Mouse (Mus musculus) forebrain, embryonic 16.5 days (tissue): ENCODE results near the gene 9130213A22Rik. TPM values are rescaled to one million over a fixed set of nuclear protein-coding genes. Genes with fewer than 3 reads are reported as not detected.

ENCODE experiments used
- ATAC-seq: fragments of 200-750 bp; cut with Nextera tagmentation; 2 replicates; pipeline ENCODE4 v1.8.0; 2017; ENCODE audit warnings: mild to moderate bottlenecking, moderate library complexity
- H3K27ac ChIP-seq: fragments of 300-500 bp; sonication (generic); 2 replicates; pipeline ENCODE4 v1.5.1; 2014; ENCODE audit warnings: low read length, control low read depth
- H3K27me3 ChIP-seq: fragments of 300-500 bp; sonication (generic); replicated peaks from 2 replicates; pipeline ENCODE4 v1.6.1; 2014; ENCODE audit warnings: low read length; ENCODE audit not compliant: control insufficient read depth, insufficient read depth
- H3K36me3 ChIP-seq: fragments of 300-500 bp; sonication (generic); 2 replicates; pipeline ENCODE4 v1.6.1; 2014; ENCODE audit not compliant: control insufficient read depth, insufficient read depth
- H3K4me1 ChIP-seq: fragments of 300-500 bp; sonication (generic); replicated peaks from 2 replicates; pipeline ENCODE4 v1.6.1; 2014; ENCODE audit warnings: low read length; ENCODE audit not compliant: control insufficient read depth, insufficient read depth
- H3K4me2 ChIP-seq: fragments of 300-500 bp; sonication (generic); 2 replicates; pipeline ENCODE4 v1.6.1; 2014; ENCODE audit warnings: mild to moderate bottlenecking, low read length, control low read depth
- H3K4me3 ChIP-seq: fragments of 300-500 bp; sonication (generic); replicated peaks from 2 replicates; pipeline ENCODE4 v1.5.1; 2014; ENCODE audit warnings: mild to moderate bottlenecking, low read length, control low read depth
- H3K9ac ChIP-seq: fragments of 300-500 bp; sonication (generic); replicated peaks from 2 replicates; pipeline ENCODE4 v1.6.1; 2014; ENCODE audit warnings: low read depth, low read length, control low read depth
- H3K9me3 ChIP-seq: fragments of 300-500 bp; sonication (generic); 2 replicates; pipeline ENCODE4 v1.6.1; 2016; ENCODE audit warnings: low read length; ENCODE audit not compliant: control insufficient read depth
- WGBS: fragments of 180-500 bp; shearing (Covaris S2); extraction: QIAGEN DNeasy Blood & Tissue Kit; methylation state at CpG from one replicate; pipeline ENCODE4 v1.1.7; 2014; 5-methylcytosine and 5-hydroxymethylcytosine counted together
- polyA plus RNA-seq: library from polyadenylated mRNA; unstranded; fragments of >200 nt; fragmentation: Nextera tagmentation; extraction: Ambion mirVana; gene quantifications from 2 replicates; pipeline ENCODE4 v1.2.1, GENCODE M21; 2015

9130213A22Rik gene
- polyA plus RNA-seq, 1 experiment from 2014 or later = 0.39 TPM

DNA sequence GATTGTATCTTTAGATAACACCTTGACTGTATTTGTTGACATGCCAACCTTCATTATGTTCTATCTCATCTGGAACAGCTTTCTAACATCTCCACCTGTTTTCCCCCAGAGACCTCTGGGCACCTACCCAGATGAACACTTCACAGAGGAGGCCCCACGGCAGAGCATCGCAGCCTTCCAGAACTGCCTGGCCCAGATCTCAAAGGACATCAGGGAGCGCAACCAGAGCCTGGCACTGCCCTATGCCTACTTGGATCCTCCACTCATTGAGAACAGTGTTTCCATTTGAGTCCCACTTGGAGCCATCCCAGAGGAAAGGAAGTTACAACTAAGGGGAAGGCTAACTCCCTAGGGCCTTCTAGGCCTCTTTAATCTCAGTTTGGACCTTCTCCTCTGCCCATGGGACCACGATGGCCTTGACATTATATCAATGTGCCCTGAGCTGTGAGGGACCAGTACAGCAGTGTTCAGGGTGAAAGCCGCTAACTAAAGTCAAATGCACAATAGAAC, 26.1 kb upstream of the 9130213A22Rik start:
- no peak overlapping the region for H3K27ac ChIP-seq
- no peaks in the 10 kb centered on the region for H3K9me3 ChIP-seq
- H3K4me1 ChIP-seq = no peaks in the 10 kb centered on the region
- no peak for ATAC-seq
- H3K36me3 ChIP-seq = no peaks in the 10 kb centered on the region
- H3K27me3 ChIP-seq = no peaks in the 10 kb centered on the region
- H3K9ac ChIP-seq = no peak overlapping the region
- 94% methylated on average over 5 of the region's 5 CpGs for WGBS
- no peak overlapping the region for H3K4me3 ChIP-seq
- H3K4me2 ChIP-seq = no peak overlapping the region

DNA sequence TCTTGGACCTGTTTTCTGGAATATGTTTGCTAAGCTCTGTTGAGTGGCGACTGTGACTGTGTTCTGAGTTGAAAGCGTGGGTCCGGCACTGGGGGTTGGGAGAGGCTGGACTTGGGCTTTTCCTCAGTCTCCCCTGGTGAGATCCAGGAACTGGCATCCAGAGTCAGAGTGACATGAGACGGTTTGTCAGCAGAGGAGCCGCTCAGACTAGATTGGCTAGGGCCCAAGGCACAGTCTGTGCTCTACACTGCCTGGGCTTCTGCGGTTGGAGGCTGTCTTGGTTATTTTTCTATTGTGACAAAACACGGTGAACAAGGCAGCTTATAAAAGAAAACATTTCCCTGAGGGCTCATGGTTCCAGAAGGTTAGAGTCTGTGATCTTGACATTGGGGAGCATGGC, 25.2 kb upstream of the 9130213A22Rik start:
- no peak overlapping the region for H3K4me2 ChIP-seq
- H3K9me3 ChIP-seq = no peaks in the 10 kb centered on the region
- H3K4me1 ChIP-seq = no peaks in the 10 kb centered on the region
- H3K27me3 ChIP-seq = no peaks in the 10 kb centered on the region
- 62% methylated on average over 7 of the region's 7 CpGs for WGBS
- H3K4me3 ChIP-seq = no peak overlapping the region
- ATAC-seq = no peak
- no peak overlapping the region for H3K27ac ChIP-seq
- H3K36me3 ChIP-seq = no peaks in the 10 kb centered on the region
- no peak overlapping the region for H3K9ac ChIP-seq

DNA sequence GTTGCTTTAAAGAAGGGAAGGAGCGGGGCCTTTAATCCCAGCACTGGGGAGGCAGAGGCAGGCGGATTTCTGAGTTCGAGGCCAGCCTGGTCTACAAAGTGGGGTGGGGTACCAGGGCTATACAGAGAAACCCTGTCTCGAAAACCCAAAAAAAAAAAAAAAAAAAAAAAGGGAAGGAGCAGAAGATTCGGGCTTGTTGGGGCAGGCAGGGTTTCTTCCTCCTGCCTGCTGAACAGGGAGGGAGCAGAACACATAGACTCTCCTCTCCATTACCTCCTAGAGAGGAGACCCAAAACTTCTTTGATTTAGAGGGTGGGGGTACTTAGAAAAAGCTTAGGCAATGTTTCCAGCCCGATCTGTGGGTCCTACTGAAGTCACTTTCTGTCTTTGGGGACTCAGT, 13.0 kb upstream of the 9130213A22Rik start:
- Histone ChIP-seq H3K36me3 (no peaks in the 10 kb centered on the region), H3K9me3 (no peaks in the 10 kb centered on the region), H3K4me3 (no peak overlapping the region), H3K4me1 (peaks cover 11% of the 10 kb centered on the region), H3K27ac (no peak overlapping the region), H3K27me3 (no peaks in the 10 kb centered on the region; the same call in 1 of the 2 replicates), H3K9ac (no peak overlapping the region), H3K4me2 (no peak overlapping the region)
- 92% methylated on average over 6 of the region's 6 CpGs for WGBS
- no peak for ATAC-seq

DNA sequence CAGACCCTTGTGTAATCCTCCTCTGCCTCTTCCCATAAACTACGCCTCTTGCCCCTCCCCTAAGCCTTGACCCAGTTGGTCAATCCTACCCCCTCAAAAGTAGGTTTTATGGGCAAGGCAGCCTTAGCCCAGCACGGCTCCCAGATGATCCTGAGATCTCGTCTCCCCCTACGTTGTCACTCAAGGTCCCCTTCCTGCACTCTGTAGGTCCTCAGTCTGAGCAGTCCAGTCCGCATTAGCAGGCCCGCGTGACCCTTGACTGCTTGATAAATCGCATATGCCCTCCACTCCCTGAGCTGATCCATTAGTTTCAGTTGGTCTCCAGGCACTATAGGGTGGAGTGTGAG, 12.2 kb upstream of the 9130213A22Rik start:
- ATAC-seq = peak; percentile 19; the same call in 1 of the 2 replicates
- WGBS = 30% methylated on average over 8 of the region's 8 CpGs
- Histone ChIP-seq H3K9ac (peak overlapping the region; percentile 60), H3K36me3 (no peaks in the 10 kb centered on the region), H3K4me1 (peaks cover 11% of the 10 kb centered on the region), H3K9me3 (no peaks in the 10 kb centered on the region), H3K4me2 (peak overlapping the region; percentile 77), H3K27me3 (no peaks in the 10 kb centered on the region; the same call in 1 of the 2 replicates), H3K4me3 (peak overlapping the region; percentile 54), H3K27ac (no peak overlapping the region)

DNA sequence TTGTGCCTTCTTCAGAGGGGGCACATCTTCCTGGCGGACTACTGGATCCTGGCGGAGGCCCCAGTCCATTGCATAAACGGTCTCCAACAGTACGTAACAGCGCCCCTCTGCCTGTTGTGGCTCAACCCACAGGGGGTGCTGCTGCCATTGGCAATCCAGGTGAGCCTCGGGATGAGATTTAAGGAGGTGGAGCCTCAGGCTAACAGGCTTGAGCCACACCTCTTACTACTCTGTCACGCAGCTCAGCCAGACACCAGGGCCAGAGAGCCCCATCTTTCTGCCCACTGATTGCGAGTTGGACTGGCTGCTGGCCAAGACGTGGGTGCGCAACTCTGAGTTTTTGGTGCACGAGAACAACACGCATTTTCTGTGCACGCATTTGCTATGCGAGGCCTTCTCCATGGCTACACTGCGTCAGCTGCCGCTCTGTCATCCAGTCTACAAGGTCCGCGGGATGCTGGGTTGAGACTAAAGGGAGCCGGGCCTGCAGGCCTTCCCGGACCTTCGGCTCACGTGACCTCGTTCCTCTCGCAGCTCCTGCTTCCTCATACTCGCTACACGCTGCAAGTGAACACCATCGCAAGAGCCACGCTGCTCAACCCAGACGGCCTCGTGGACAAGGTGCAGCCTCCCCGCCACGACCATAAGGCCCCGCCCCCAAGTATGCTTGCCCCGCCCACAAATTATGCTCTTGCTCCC, 11.7 kb upstream of the 9130213A22Rik start:
- Histone ChIP-seq H3K9me3 (no peaks in the 10 kb centered on the region), H3K4me2 (peak overlapping the region; percentile 77), H3K4me3 (peak overlapping the region; percentile 54), H3K9ac (peak overlapping the region; percentile 60), H3K4me1 (peaks cover 11% of the 10 kb centered on the region), H3K27me3 (no peaks in the 10 kb centered on the region; the same call in 1 of the 2 replicates), H3K36me3 (no peaks in the 10 kb centered on the region), H3K27ac (0 out of 2 replicates have a peak overlapping the region, but pooled peaks have one; percentile 14)
- under 1% methylated on average over 34 of the region's 34 CpGs for WGBS
- ATAC-seq = peak; percentile 82

DNA sequence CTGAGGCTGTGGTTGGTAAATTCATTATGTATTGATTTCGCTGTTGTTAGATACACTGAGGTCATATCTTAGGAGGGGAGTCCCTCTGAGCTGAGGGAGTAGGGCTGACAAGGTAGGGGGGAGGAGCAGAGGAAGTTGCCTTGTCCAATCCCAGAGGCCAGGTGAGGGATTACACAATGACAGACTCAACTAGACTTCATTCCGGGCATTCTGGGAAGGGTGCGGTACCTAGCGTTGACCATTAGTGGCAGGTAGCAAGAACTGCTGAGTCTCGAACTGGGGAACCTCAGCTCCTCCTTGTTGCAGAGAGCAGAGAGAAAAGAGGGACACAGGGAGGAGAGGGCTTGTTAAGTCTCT, 11.2 kb upstream of the 9130213A22Rik start:
- Histone ChIP-seq H3K9ac (peak overlapping the region; percentile 60; the same call in 1 of the 2 replicates), H3K36me3 (no peaks in the 10 kb centered on the region), H3K27ac (no peak overlapping the region), H3K4me2 (peak overlapping the region; percentile 77), H3K4me3 (peak overlapping the region; percentile 54), H3K4me1 (peaks cover 11% of the 10 kb centered on the region), H3K9me3 (no peaks in the 10 kb centered on the region), H3K27me3 (no peaks in the 10 kb centered on the region; the same call in 1 of the 2 replicates)
- ATAC-seq = no peak
- 11% methylated on average over 5 of the region's 5 CpGs for WGBS

DNA sequence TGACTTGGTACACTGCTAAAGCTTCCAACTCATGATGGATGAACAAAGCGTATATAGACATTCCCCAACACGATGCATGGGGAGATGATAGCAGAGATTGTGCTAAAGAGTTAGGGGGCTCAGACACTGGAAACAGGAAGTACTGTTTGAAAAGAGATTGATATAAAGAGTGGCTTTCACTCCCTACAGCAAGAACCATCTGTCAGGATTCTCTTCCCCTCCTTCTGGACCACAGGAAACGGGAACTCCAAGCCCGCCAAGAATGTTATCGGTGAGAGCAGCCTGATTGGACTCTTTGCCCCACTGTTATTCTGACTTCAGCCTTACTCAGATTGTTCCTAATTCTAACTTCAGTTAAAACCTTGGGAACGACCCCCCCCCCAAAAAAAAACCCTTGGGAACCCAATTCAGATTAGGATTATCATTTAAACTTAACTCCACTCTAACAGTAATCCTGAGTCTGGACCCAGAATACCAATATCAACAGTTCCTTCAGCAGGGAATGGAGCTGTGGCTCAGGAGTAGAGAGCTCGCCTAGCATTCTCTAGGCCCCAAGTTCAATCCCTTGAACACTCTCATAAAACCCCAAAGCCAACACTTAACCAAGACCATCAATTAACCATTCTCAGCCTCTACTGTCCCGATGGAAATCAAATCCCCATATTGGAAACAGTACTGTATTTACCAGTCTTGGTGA, 6.2 kb upstream of the 9130213A22Rik start:
- 75% methylated on average over 8 of the region's 8 CpGs for WGBS
- no peaks in the 10 kb centered on the region for H3K36me3 ChIP-seq

DNA sequence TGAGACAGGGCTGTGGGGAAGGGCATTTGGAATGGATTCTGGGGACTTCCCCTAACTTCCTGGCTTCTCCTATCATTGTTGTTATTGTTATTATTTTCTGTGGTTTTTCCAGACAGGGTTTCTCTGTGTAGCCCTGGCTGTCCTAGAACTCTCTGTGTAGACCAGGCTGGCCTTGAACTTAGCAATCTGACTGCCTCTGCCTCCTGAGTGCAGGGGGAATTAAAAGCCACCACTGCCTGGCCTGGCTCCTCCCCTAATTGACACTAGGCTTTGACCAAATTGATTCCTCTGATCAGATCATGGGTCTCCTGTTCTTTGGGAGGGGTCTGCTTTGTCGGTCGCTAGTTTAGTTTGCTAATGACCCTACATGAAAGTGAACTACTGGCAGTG, 4.3 kb upstream of the 9130213A22Rik start:
- Histone ChIP-seq H3K9ac (no peak overlapping the region), H3K27me3 (peaks cover 3% of the 10 kb centered on the region; the same call in 1 of the 2 replicates), H3K4me1 (peaks cover 12% of the 10 kb centered on the region), H3K9me3 (no peaks in the 10 kb centered on the region), H3K4me3 (peak overlapping the region; percentile 73), H3K4me2 (peak overlapping the region; percentile 71), H3K27ac (no peak overlapping the region), H3K36me3 (no peaks in the 10 kb centered on the region)
- 51% methylated on average over 2 of the region's 2 CpGs for WGBS
- no peak for ATAC-seq

More for the DNA sequence above, 6.2 kb upstream of the 9130213A22Rik start:
- Histone ChIP-seq H3K27ac (no peak overlapping the region), H3K4me2 (no peak overlapping the region), H3K9ac (no peak overlapping the region), H3K9me3 (no peaks in the 10 kb centered on the region), H3K4me1 (peaks cover 12% of the 10 kb centered on the region), H3K4me3 (no peak overlapping the region), H3K27me3 (peaks cover 3% of the 10 kb centered on the region; the same call in 1 of the 2 replicates)
- ATAC-seq = no peak

DNA sequence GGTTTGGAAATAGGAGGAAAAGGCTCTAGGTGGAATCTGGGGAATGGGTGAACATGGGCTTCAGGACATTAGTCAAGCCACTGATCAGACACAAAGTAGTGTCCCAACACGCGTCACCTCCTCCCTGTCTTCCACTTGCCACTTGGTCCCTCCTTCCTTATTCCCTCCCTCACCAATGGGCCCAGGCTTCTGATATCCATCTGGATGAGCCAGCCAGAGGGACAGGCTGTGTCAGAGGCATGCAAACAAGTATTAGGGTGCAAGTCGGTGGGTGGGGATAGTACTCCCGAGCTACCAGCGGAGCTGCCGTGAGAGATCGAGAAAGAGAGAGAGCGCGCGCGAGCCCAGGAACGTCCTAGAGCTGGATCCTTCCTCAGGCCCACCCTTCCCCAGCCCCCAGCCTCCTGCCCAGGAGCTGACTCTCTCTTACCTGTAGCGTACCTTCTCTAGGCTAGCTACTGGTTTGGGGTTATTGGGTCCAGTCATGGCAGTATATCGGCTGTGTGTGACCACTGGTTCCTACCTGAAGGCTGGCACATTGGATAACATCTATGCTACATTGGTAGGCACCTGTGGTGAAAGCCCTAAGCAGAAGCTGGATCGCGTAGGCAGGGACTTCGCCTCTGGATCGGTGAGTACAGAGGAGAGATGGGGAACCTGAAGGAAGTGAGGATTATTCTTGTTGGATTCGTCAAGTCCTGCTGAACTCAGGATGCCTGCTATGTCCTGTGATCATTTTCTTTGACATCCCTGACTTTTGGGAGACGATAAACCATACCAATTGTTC, 3.7 kb upstream of the 9130213A22Rik start:
- peaks cover 17% of the 10 kb centered on the region for H3K4me1 ChIP-seq
- H3K9ac ChIP-seq = peak overlapping the region; percentile 63
- peak overlapping the region; percentile 73 for H3K4me3 ChIP-seq
- no peaks in the 10 kb centered on the region for H3K9me3 ChIP-seq
- peak overlapping the region; percentile 71 for H3K4me2 ChIP-seq
- no peak for ATAC-seq
- peaks cover 3% of the 10 kb centered on the region; the same call in 1 of the 2 replicates for H3K27me3 ChIP-seq
- no peaks in the 10 kb centered on the region for H3K36me3 ChIP-seq
- 12% methylated on average over 20 of the region's 20 CpGs for WGBS
- H3K27ac ChIP-seq = no peak overlapping the region
